Mouse (Mus musculus) heart, postnatal 4 days (tissue): Measurements from ENCODE around the gene Fgf11. TPM values are rescaled to one million over a fixed set of nuclear protein-coding genes. Genes with fewer than 3 reads are reported as not detected.

Experiments
- DNase-seq: peaks from one replicate; pipeline ENCODE4 v3.0.0; 2021
- total RNA-seq, 2 experiments: library from RNA; stranded (reverse); gene quantifications; 2 replicates each; pipeline ENCODE4 v1.2.3; 2021

The Fgf11 gene
- total RNA-seq, result 1 to 10 TPM; 3.1 to 3.7 TPM

- DNase-seq, result no peak
Measured at GRCm38 (mm10) chr11:69801379-69801977, at the start of gene Fgf11. TSS of gene Fgf11 (minus strand) at chr11:69801857.

- no peak for DNase-seq
Measured at GRCm38 (mm10) chr11:69850754-69851153, 49.1 kb upstream of the Fgf11 start.

GRCm38 (mm10) chr11:69849884-69850283 lies 48.2 kb upstream of the Fgf11 start:
- no peak for DNase-seq

- no peak for DNase-seq
Measured at GRCm38 (mm10) chr11:69849128-69849527, 47.5 kb upstream of the Fgf11 start.

GRCm38 (mm10) chr11:69848021-69848420 lies 46.4 kb upstream of the Fgf11 start:
- no peak for DNase-seq

- DNase-seq, result peak; percentile 45
Measured at GRCm38 (mm10) chr11:69846738-69847688, 45.4 kb upstream of the Fgf11 start.

- DNase-seq, result peak; percentile 95
Measured at GRCm38 (mm10) chr11:69846198-69846680, 44.6 kb upstream of the Fgf11 start, which contains the start of gene Plscr3. TSS of gene Plscr3 (plus strand) at chr11:69846376.

- DNase-seq, result no peak
Measured at GRCm38 (mm10) chr11:69838714-69839104, 37.1 kb upstream of the Fgf11 start.

GRCm38 (mm10) chr11:69837952-69838713 lies 36.5 kb upstream of the Fgf11 start, which contains the start of gene Tmem256:
TSS of gene Tmem256 (plus strand) at chr11:69838514.
- peak; percentile 96 for DNase-seq

GRCm38 (mm10) chr11:69837604-69837951 lies 35.9 kb upstream of the Fgf11 start, which contains the start of gene Nlgn2:
TSS of gene Nlgn2 (minus strand) at chr11:69837784.
- no peak for DNase-seq

GRCm38 (mm10) chr11:69836703-69837576 lies 35.3 kb upstream of the Fgf11 start:
- DNase-seq, result peak; percentile 47

GRCm38 (mm10) chr11:69835966-69836335 lies 34.3 kb upstream of the Fgf11 start:
- no peak for DNase-seq

GRCm38 (mm10) chr11:69835326-69835965 lies 33.8 kb upstream of the Fgf11 start:
- DNase-seq, result no peak

GRCm38 (mm10) chr11:69834001-69834549 lies 32.4 kb upstream of the Fgf11 start:
- DNase-seq, result peak; percentile 36

GRCm38 (mm10) chr11:69833554-69833953 lies 31.9 kb upstream of the Fgf11 start:
- DNase-seq, result no peak

- no peak for DNase-seq
Measured at GRCm38 (mm10) chr11:69828832-69829231, 27.2 kb upstream of the Fgf11 start.

GRCm38 (mm10) chr11:69823456-69823855 lies 21.8 kb upstream of the Fgf11 start:
- DNase-seq, result no peak

GRCm38 (mm10) chr11:69822080-69822479 lies 20.4 kb upstream of the Fgf11 start, which contains the start of gene Spem1:
TSS of gene Spem1 (minus strand) at chr11:69822180.
- no peak for DNase-seq

GRCm38 (mm10) chr11:69818871-69819270 lies 17.2 kb upstream of the Fgf11 start:
- DNase-seq, result no peak

GRCm38 (mm10) chr11:69818365-69818764 lies 16.7 kb upstream of the Fgf11 start, which contains the start of gene Spem2:
TSS of gene Spem2 (minus strand) at chr11:69818465.
- DNase-seq, result no peak

- DNase-seq, result no peak
Measured at GRCm38 (mm10) chr11:69816520-69816919, 14.9 kb upstream of the Fgf11 start.
